Mouse (Mus musculus) liver, embryonic 15.5 days (tissue): ENCODE results near the gene AI481877. TPM values are rescaled to one million over a fixed set of nuclear protein-coding genes. Genes with fewer than 3 reads are reported as not detected.

ENCODE experiments used
- ATAC-seq: fragments of 200-750 bp; cut with Nextera tagmentation; 2 replicates; pipeline ENCODE4 v1.8.0; 2017; ENCODE audit warnings: moderate number of reproducible peaks, mild to moderate bottlenecking, moderate library complexity; ENCODE audit not compliant: insufficient read depth
- H3K27ac ChIP-seq: fragments of 300-500 bp; sonication (generic); replicated peaks from 2 replicates; pipeline ENCODE4 v1.5.1; 2015; ENCODE audit warnings: mild to moderate bottlenecking, inconsistent platforms
- H3K27me3 ChIP-seq: fragments of 300-500 bp; sonication (generic); 2 replicates; pipeline ENCODE4 v1.6.1; 2015; ENCODE audit warnings: mild to moderate bottlenecking, inconsistent platforms
- H3K36me3 ChIP-seq: fragments of 300-500 bp; sonication (generic); replicated peaks from 2 replicates; pipeline ENCODE4 v1.6.1; 2015; ENCODE audit warnings: moderate library complexity, mild to moderate bottlenecking, inconsistent platforms
- H3K4me1 ChIP-seq: fragments of 300-500 bp; sonication (generic); replicated peaks from 2 replicates; pipeline ENCODE4 v1.6.1; 2015; ENCODE audit warnings: inconsistent platforms
- H3K4me2 ChIP-seq: fragments of 300-500 bp; sonication (generic); 2 replicates; pipeline ENCODE4 v1.6.1; 2015; ENCODE audit warnings: moderate library complexity, mild to moderate bottlenecking, inconsistent platforms
- H3K4me3 ChIP-seq: fragments of 300-500 bp; sonication (generic); replicated peaks from 2 replicates; pipeline ENCODE4 v1.5.1; 2015; ENCODE audit warnings: mild to moderate bottlenecking, inconsistent platforms
- H3K9ac ChIP-seq: fragments of 300-500 bp; sonication (generic); 2 replicates; pipeline ENCODE4 v1.6.1; 2015; ENCODE audit warnings: moderate library complexity, mild to moderate bottlenecking, inconsistent platforms
- H3K9me3 ChIP-seq: fragments of 300-500 bp; sonication (generic); replicated peaks from 2 replicates; pipeline ENCODE4 v1.6.1; 2016; ENCODE audit warnings: inconsistent platforms
- WGBS: fragments of 180-500 bp; shearing (Covaris S2); methylation state at CpG from one replicate; pipeline ENCODE4 v1.1.7; 2015; ENCODE audit warnings: mixed read lengths; ENCODE audit not compliant: insufficient replicate concordance; 5-methylcytosine and 5-hydroxymethylcytosine counted together
- polyA plus RNA-seq: library from polyadenylated mRNA; unstranded; fragments of >200 nt; fragmentation: Nextera tagmentation; extraction: Ambion mirVana; gene quantifications from 2 replicates; pipeline ENCODE4 v1.2.1, GENCODE M21; 2015

AI481877 gene
- polyA plus RNA-seq, 1 experiment from 2014 or later: not detected

DNA sequence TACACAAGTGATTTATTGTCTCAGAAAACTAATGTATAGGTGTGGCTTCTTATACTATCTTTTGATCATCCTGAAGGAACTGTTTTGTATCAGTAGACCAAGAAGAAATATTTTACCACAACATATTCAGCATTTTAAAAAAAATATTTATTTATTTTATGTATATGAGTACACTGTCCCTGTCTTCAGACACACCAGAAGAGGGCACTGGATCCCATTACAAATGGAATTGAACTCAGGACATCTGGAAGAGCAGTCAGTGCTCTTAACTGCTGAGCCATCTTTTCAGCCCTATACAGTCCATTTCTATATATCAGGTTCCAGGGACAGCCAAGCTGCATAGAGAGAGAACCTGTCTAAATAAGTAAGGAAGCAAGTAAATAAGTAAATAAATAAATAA lies 15.2 kb downstream of the AI481877 start:
- Histone ChIP-seq H3K9ac (no peak overlapping the region), H3K4me1 (no peaks in the 10 kb centered on the region), H3K4me3 (no peak overlapping the region), H3K27me3 (no peaks in the 10 kb centered on the region), H3K27ac (no peak overlapping the region), H3K36me3 (no peaks in the 10 kb centered on the region), H3K4me2 (no peak overlapping the region), H3K9me3 (no peaks in the 10 kb centered on the region)
- no peak for ATAC-seq

DNA sequence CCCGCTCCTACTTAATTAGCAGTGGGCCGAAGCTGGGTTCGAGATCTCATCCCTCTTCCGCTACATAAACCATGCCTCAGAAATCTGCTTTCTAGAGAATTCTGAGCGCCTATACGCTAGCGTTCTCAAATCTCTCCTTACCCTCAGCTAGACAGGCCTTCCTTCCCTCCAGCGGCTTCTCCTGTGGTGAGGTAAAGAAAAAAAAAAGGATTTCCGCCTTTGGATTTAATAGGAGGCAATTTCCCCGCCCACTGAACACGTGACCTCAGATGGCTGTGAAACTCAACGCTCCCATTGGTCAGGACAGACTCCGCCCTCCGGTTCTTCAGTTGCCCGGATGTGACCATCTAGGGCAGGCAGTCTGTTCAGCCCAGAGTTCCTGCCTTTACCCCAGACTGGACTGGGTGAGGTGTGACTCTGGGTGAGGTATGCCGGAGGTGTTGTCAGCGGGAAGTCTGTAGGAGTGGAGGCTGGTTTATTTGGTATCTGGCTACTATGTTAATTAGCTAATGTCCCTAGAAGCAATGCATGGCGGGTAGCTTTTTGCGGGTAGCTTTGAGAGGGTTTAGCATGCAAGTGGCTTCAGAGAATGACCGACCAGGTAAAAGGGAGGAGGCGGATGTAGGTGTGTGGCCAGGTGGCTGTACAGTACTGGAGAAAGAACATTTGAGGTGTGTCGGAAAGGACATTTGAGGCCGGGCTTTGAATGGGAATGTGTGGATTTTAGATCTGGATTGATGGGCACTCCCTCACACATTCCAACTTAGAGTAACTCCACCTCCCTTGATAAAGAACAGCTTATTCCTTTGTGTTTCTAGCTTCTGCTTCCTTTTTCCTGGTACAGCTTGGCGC lies 20.9 kb downstream of the AI481877 start:
- ATAC-seq: no peak
- Histone ChIP-seq H3K4me2 (no peak overlapping the region), H3K36me3 (no peaks in the 10 kb centered on the region), H3K27ac (no peak overlapping the region), H3K4me3 (no peak overlapping the region), H3K27me3 (no peaks in the 10 kb centered on the region), H3K9ac (no peak overlapping the region), H3K4me1 (no peaks in the 10 kb centered on the region), H3K9me3 (no peaks in the 10 kb centered on the region)
- 86% methylated on average over 24 of the region's 24 CpGs for WGBS

DNA sequence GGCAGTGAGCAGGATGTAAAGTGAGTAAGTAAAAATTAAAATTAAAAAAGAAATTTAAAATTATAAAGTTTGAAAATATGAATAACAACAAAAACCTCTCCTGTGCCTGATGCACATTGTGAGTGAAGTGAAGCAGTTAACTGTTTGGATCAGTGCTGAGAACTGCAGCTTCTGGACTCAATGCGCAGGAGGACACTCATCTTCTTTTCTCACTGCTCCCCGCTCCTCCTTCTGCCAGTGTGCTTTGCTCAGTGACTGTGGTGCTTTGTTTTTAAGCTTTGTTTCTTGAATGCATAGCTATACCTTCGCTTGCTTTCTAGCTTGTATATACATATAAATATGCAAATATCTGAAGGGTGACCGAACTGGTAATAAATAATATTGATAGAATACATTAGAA lies 30.1 kb downstream of the AI481877 start:
- Histone ChIP-seq H3K9ac (no peak overlapping the region), H3K4me2 (no peak overlapping the region), H3K36me3 (no peaks in the 10 kb centered on the region), H3K27me3 (no peaks in the 10 kb centered on the region), H3K9me3 (no peaks in the 10 kb centered on the region), H3K4me3 (no peak overlapping the region), H3K4me1 (no peaks in the 10 kb centered on the region), H3K27ac (no peak overlapping the region)
- WGBS: 74% methylated on average over 4 of the region's 4 CpGs
- no peak for ATAC-seq

DNA sequence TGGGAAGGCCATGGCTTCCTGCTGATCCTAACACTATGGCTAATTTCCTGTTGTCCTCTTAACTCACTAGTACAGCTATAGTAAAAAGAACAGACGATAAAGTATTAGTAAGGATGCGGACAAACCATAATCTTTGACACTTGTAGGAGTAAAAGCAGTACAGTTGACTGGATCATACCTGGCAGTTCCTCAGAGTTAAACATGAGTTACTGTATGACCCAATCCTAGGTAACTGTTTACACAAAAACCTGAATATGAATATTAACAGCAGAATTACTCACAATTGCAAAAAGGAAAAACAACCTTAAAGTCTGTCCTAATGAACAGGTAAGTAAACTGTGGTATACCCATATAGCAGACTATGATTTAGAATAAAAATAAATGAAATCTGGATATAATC lies 30.9 kb downstream of the AI481877 start:
- no peak overlapping the region for H3K27ac ChIP-seq
- no peak overlapping the region for H3K4me2 ChIP-seq
- WGBS: 73% methylated on average over 2 of the region's 2 CpGs
- H3K4me3 ChIP-seq: no peak overlapping the region
- H3K27me3 ChIP-seq: no peaks in the 10 kb centered on the region
- H3K4me1 ChIP-seq: no peaks in the 10 kb centered on the region
- H3K9ac ChIP-seq: no peak overlapping the region
- no peaks in the 10 kb centered on the region for H3K36me3 ChIP-seq
- ATAC-seq: no peak
- H3K9me3 ChIP-seq: no peaks in the 10 kb centered on the region

DNA sequence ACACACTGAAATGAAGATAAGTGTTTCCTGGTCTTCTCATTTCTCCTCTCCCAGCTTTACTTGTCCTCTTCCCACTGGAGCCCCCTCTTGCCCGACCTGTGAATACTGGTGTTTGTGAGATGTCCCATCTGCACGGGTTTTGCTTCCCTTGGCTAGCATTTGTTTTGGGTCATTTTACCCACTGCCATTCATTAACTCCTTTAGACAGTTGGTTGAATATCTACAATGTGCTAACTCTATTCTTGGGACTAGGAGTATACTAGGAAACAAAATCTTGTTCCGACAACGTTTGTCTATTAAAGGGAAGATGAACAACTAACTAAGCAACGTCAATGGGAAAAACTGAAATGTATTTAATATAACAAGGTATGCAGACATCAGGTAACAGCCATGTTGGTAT lies 32.1 kb downstream of the AI481877 start:
- Histone ChIP-seq H3K9ac (no peak overlapping the region), H3K27me3 (no peaks in the 10 kb centered on the region), H3K27ac (no peak overlapping the region), H3K4me3 (no peak overlapping the region), H3K4me1 (no peaks in the 10 kb centered on the region), H3K4me2 (no peak overlapping the region), H3K9me3 (no peaks in the 10 kb centered on the region), H3K36me3 (no peaks in the 10 kb centered on the region)
- WGBS: 58% methylated on average over 5 of the region's 5 CpGs
- no peak for ATAC-seq

DNA sequence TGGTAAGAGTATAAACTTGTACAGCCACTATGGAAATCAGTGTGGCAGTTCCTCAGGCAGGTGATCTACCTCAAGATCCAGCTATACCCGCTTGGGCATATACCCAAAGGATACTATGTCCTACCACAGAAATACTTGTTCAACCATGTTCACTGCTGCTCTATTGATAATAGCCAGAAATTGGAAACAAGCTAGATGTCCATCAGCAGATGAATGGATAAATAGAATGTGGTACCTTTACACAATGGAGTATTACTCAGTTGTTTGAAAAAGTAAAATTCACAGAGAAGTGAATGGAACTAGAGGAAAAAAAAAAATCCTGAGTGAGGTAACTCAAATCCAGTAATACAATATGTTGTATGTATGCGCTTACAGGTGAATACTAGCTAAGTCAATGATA lies 34.6 kb downstream of the AI481877 start:
- Histone ChIP-seq H3K4me2 (no peak overlapping the region), H3K4me1 (no peaks in the 10 kb centered on the region), H3K27me3 (no peaks in the 10 kb centered on the region), H3K4me3 (no peak overlapping the region), H3K36me3 (no peaks in the 10 kb centered on the region), H3K9ac (no peak overlapping the region), H3K27ac (no peak overlapping the region), H3K9me3 (no peaks in the 10 kb centered on the region)
- 65% methylated on average over 2 of the region's 2 CpGs for WGBS
- ATAC-seq: no peak

DNA sequence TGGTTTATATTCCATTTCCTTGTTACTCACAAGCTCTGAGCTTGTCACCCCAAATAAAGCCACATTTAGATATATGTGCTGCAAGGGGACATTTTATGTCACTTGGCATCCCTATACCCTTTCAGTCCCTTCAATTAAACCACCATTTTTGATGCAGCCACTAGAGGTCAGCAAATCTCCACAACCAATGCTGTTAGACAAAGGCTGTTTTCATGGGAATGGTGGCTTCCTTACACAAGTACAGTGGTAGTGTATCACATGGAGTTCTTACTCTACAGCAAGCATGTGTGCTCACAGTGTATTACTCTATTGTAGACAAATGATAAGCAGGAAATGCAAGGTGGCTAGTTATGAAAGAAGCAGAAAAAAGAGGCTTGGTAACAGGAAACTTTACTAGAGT lies 42.4 kb downstream of the AI481877 start:
- no peak overlapping the region for H3K9ac ChIP-seq
- H3K27me3 ChIP-seq: no peaks in the 10 kb centered on the region
- no peak for ATAC-seq
- H3K4me2 ChIP-seq: no peak overlapping the region
- H3K4me1 ChIP-seq: no peaks in the 10 kb centered on the region
- no peaks in the 10 kb centered on the region for H3K9me3 ChIP-seq
- no peak overlapping the region for H3K27ac ChIP-seq
- H3K36me3 ChIP-seq: no peaks in the 10 kb centered on the region
- no peak overlapping the region for H3K4me3 ChIP-seq

DNA sequence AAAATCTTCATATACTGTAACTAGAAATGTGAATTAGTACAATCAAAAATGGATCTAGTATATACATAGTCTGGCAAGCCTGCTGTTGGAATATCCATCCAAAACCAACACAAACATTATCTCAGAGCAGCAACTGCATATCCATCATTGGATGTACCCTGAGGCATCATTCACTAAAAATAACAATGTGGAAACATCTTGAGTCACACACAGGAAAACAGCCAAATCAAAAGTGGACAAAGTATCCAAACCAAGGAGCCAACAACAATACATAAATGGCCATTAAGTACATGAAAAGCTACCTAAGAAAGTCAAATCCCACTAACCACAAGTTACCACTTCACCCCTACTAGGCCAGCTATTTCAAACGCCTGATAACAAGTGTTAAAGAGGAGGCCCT lies 49.4 kb downstream of the AI481877 start:
- Histone ChIP-seq H3K27me3 (no peaks in the 10 kb centered on the region), H3K36me3 (no peaks in the 10 kb centered on the region), H3K9ac (no peak overlapping the region), H3K4me1 (no peaks in the 10 kb centered on the region), H3K27ac (no peak overlapping the region), H3K4me2 (no peak overlapping the region), H3K4me3 (no peak overlapping the region), H3K9me3 (no peaks in the 10 kb centered on the region)
- 20% methylated on average over 1 of the region's 1 CpGs for WGBS
- ATAC-seq: no peak

DNA sequence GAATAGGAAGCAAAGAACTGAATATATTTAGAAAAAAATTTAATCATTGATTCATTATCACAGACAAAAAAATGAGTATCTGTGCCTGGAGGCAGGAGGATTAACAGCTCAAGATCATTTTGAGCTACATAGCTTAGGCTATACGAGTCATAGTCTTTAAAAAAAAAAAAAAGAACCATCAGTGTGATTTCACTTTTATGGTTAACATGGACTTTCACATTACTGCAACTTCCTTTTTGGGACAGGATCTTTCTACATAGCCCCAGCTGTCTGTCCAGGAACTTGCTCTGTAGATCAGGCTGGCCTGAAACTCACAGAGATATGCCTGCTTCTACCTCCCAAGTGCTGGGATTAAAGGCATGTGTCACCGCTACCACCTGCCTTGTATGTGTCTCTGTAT lies 55.4 kb downstream of the AI481877 start:
- Histone ChIP-seq H3K27me3 (no peaks in the 10 kb centered on the region), H3K9ac (no peak overlapping the region), H3K9me3 (no peaks in the 10 kb centered on the region), H3K27ac (no peak overlapping the region), H3K4me1 (no peaks in the 10 kb centered on the region), H3K4me2 (no peak overlapping the region), H3K4me3 (no peak overlapping the region), H3K36me3 (no peaks in the 10 kb centered on the region)
- no peak for ATAC-seq
- 58% methylated on average over 2 of the region's 2 CpGs for WGBS

DNA sequence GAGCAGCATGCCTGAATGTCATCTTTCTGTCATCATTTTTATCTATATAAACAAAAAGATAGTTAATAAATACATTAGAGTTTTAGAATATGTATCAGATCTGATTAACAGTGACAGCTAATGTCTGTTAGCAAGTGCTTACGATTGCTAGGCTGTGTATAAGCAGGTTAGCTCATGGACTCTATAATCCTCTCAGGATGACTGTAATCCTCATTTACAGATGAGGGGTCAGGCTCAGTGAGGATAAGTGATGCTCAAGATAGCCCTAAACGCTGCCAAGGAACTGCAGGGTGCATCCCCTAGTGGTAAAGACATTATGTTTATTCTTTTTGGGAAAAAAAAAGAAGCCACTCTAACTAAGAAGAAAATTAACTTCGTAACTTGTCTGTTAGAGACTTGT lies 69.5 kb downstream of the AI481877 start:
- 46% methylated on average over 3 of the region's 3 CpGs for WGBS
- Histone ChIP-seq H3K9me3 (no peaks in the 10 kb centered on the region), H3K27ac (no peak overlapping the region), H3K4me2 (no peak overlapping the region), H3K27me3 (no peaks in the 10 kb centered on the region), H3K9ac (no peak overlapping the region), H3K36me3 (no peaks in the 10 kb centered on the region), H3K4me1 (no peaks in the 10 kb centered on the region), H3K4me3 (no peak overlapping the region)
- no peak for ATAC-seq

DNA sequence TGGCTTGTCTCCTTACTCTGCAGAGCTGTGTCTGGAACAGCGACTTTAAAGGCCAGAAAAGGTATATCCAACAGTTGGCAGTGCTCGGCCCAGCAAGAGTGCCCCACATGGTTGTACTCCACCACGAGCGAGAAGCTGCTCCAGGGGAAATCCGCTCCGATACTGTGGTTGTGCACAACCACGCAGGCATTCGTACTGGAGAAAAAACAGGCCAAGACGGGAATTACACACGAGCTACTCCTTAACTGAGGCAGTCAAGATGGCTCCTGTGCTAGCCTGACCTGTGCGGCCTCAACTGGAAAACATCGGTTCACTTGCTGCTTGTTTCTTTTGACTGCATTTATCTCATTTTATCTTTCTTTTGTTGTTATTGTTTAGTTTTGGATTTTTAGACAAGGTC lies 76.3 kb downstream of the AI481877 start:
- no peak for ATAC-seq
- no peak overlapping the region for H3K9ac ChIP-seq
- no peak overlapping the region for H3K4me2 ChIP-seq
- H3K4me3 ChIP-seq: no peak overlapping the region
- H3K27me3 ChIP-seq: no peaks in the 10 kb centered on the region
- no peak overlapping the region for H3K27ac ChIP-seq
- H3K4me1 ChIP-seq: no peaks in the 10 kb centered on the region
- H3K36me3 ChIP-seq: no peaks in the 10 kb centered on the region
- no peaks in the 10 kb centered on the region for H3K9me3 ChIP-seq
- WGBS: 75% methylated on average over 12 of the region's 12 CpGs

DNA sequence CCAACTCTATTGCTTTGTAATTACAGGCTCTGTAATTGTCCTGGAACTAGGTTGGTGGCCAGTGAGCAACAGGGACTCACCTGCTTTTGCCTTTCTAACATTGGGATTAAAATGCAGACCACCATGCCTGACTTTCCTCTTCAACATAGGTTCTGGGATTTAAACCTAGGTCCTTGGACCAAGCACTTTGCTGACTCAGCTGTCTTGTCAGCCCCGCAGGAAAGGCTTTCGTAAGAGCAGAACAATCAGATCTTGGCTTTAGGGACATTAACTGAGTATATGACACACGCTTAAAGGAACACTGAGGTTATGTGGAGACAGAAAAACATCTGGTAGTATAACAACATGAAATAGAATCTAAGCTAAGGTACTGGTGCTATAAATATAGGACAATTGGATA lies 80.9 kb downstream of the AI481877 start:
- Histone ChIP-seq H3K9ac (no peak overlapping the region), H3K36me3 (no peaks in the 10 kb centered on the region), H3K27ac (no peak overlapping the region), H3K9me3 (no peaks in the 10 kb centered on the region), H3K27me3 (no peaks in the 10 kb centered on the region), H3K4me1 (no peaks in the 10 kb centered on the region), H3K4me2 (no peak overlapping the region), H3K4me3 (no peak overlapping the region)
- 53% methylated on average over 3 of the region's 3 CpGs for WGBS
- ATAC-seq: no peak
